Mouse (Mus musculus): ENCODE measurements around the gene Ddx5.

- TF ChIP-seq CTCF (IDR thresholded peaks at IDR 0.05; ENCODE audit: extremely low read depth, insufficient read length, insufficient replicate concordance, low read depth, low read length) (no peak), POLR2A (IDR thresholded peaks at IDR 0.05; ENCODE audit: low read depth, low read length) (peak; percentile 94)
Observed at GRCm38 (mm10) chr11:106779388-106780088, 9.4 kb downstream of the Ddx5 start, which contains the start of gene Polg2.

Data from small intestine, adult 2 months (tissue).